Mouse (Mus musculus) bone marrow, adult 2 months (tissue): ENCODE measurements around the gene Tvp23b. TPM values are rescaled to one million over a fixed set of nuclear protein-coding genes. Genes with fewer than 3 reads are reported as not detected.

Experiments used
- H3K27ac ChIP-seq: fragments of 200-500 bp; 2 replicates; pipeline ENCODE4 v1.5.1; 2012; ENCODE audit warnings: low read depth, mild to moderate bottlenecking, control low read depth, inconsistent platforms, low read length; ENCODE audit not compliant: control insufficient read depth, poor library complexity, insufficient read depth
- H3K4me1 ChIP-seq: fragments of 200-500 bp; 2 replicates; pipeline ENCODE4 v1.6.1; 2011; ENCODE audit warnings: low read length; ENCODE audit not compliant: control insufficient read depth, insufficient read depth
- H3K4me3 ChIP-seq: fragments of 200-500 bp; replicated peaks from 2 replicates; pipeline ENCODE3; 2011; ENCODE audit warnings: mild to moderate bottlenecking, low read depth, low read length, control low read depth; ENCODE audit not compliant: control insufficient read depth
- CTCF ChIP-seq: fragments of 200-500 bp; IDR thresholded peaks from 2 replicates; pipeline ENCODE4 v1.5.1; 2011; ENCODE audit warnings: low read length, control low read depth; ENCODE audit not compliant: control insufficient read depth, insufficient read depth
- POLR2A ChIP-seq: fragments of 200-500 bp; IDR thresholded peaks from 2 replicates; pipeline ENCODE4 v1.6.1; 2011; ENCODE audit warnings: low read depth, mild to moderate bottlenecking, control low read depth, low read length, borderline replicate concordance; ENCODE audit not compliant: control insufficient read depth
- WGBS: fragments of 180-500 bp; shearing (Covaris S2); methylation state at CpG from one replicate; pipeline ENCODE4 v1.1.7; 2018; 5-methylcytosine and 5-hydroxymethylcytosine counted together
- polyA plus RNA-seq: library from polyadenylated mRNA; stranded (reverse); fragments of >200 nt; gene quantifications from 2 replicates; pipeline ENCODE4 v1.2.4, GENCODE M21; 2011; ENCODE audit warnings: low replicate concordance; ENCODE audit not compliant: missing spikeins, insufficient read depth, insufficient read length

Gene Tvp23b
- polyA plus RNA-seq, 1 experiment: 11.0 TPM

- H3K4me3 ChIP-seq: no peak overlapping the region
- WGBS: 48% methylated on average over 3 of the region's 3 CpGs
- H3K27ac ChIP-seq: no peak overlapping the region
- no peaks in the 10 kb centered on the region; the same call in 1 of the 2 replicates for H3K4me1 ChIP-seq
- TF ChIP-seq POLR2A (no peak), CTCF (no peak)
Measured at GRCm38 (mm10) chr11:62909720-62910306, 30.6 kb downstream of the Tvp23b start.

GRCm38 (mm10) chr11:62911362-62911761 is 32.1 kb downstream of the Tvp23b start:
- H3K4me1 ChIP-seq: no peaks in the 10 kb centered on the region; the same call in 1 of the 2 replicates
- H3K4me3 ChIP-seq: no peak overlapping the region
- H3K27ac ChIP-seq: no peak overlapping the region; the same call in 1 of the 2 replicates
- 65% methylated on average over 8 of the region's 8 CpGs for WGBS
- no peak for TF ChIP-seq CTCF
- TF ChIP-seq POLR2A: no peak

- H3K27ac ChIP-seq: no peak overlapping the region
- WGBS: 80% methylated on average over 2 of the region's 2 CpGs
- TF ChIP-seq POLR2A (no peak), CTCF (no peak)
Measured at GRCm38 (mm10) chr11:62913141-62913540, 33.9 kb downstream of the Tvp23b start.

GRCm38 (mm10) chr11:62914532-62914931 is 35.3 kb downstream of the Tvp23b start:
- no peaks in the 10 kb centered on the region; the same call in 1 of the 2 replicates for H3K4me1 ChIP-seq

More at GRCm38 (mm10) chr11:62913141-62913540, 33.9 kb downstream of the Tvp23b start:
- Histone ChIP-seq H3K4me3 (no peak overlapping the region), H3K4me1 (no peaks in the 10 kb centered on the region; the same call in 1 of the 2 replicates)

GRCm38 (mm10) chr11:62915486-62915885 is 36.2 kb downstream of the Tvp23b start:
- no peak for TF ChIP-seq CTCF
- no peak for TF ChIP-seq POLR2A
- Histone ChIP-seq H3K27ac (no peak overlapping the region), H3K4me3 (no peak overlapping the region), H3K4me1 (no peaks in the 10 kb centered on the region; the same call in 1 of the 2 replicates)
- WGBS: 12% methylated on average over 2 of the region's 2 CpGs

More at GRCm38 (mm10) chr11:62914532-62914931, 35.3 kb downstream of the Tvp23b start:
- 60% methylated on average over 6 of the region's 6 CpGs for WGBS
- Histone ChIP-seq H3K4me3 (no peak overlapping the region), H3K27ac (no peak overlapping the region)
- no peak for TF ChIP-seq POLR2A
- 0 out of 2 replicates have a peak, but pooled peaks have one; percentile 31 for TF ChIP-seq CTCF

GRCm38 (mm10) chr11:62916765-62917164 is 37.5 kb downstream of the Tvp23b start:
- TF ChIP-seq POLR2A (no peak), CTCF (no peak)
- WGBS: 18% methylated on average over 2 of the region's 2 CpGs
- H3K27ac ChIP-seq: no peak overlapping the region

GRCm38 (mm10) chr11:62919946-62920742 is 40.9 kb downstream of the Tvp23b start:
- TF ChIP-seq CTCF: no peak
- no peak for TF ChIP-seq POLR2A
- H3K27ac ChIP-seq: no peak overlapping the region
- no peaks in the 10 kb centered on the region; the same call in 1 of the 2 replicates for H3K4me1 ChIP-seq
- H3K4me3 ChIP-seq: no peak overlapping the region
- WGBS: 68% methylated on average over 6 of the region's 6 CpGs

More at GRCm38 (mm10) chr11:62916765-62917164, 37.5 kb downstream of the Tvp23b start:
- H3K4me3 ChIP-seq: no peak overlapping the region
- H3K4me1 ChIP-seq: no peaks in the 10 kb centered on the region; the same call in none of the 2 replicates

- Histone ChIP-seq H3K27ac (no peak overlapping the region), H3K4me3 (no peak overlapping the region), H3K4me1 (no peaks in the 10 kb centered on the region; the same call in 1 of the 2 replicates)
- WGBS: 26% methylated on average over 5 of the region's 6 CpGs
- TF ChIP-seq CTCF: no peak
Measured at GRCm38 (mm10) chr11:62920743-62921050, 41.4 kb downstream of the Tvp23b start.
